Mouse (Mus musculus) urinary bladder, postnatal 25 days (tissue): ENCODE data around the gene Tmem179.

ENCODE experiments used
- DNase-seq: peaks from one replicate; pipeline ENCODE4 v3.0.0; 2022; ENCODE audit warnings: low spot score

Tmem179 gene

DNA sequence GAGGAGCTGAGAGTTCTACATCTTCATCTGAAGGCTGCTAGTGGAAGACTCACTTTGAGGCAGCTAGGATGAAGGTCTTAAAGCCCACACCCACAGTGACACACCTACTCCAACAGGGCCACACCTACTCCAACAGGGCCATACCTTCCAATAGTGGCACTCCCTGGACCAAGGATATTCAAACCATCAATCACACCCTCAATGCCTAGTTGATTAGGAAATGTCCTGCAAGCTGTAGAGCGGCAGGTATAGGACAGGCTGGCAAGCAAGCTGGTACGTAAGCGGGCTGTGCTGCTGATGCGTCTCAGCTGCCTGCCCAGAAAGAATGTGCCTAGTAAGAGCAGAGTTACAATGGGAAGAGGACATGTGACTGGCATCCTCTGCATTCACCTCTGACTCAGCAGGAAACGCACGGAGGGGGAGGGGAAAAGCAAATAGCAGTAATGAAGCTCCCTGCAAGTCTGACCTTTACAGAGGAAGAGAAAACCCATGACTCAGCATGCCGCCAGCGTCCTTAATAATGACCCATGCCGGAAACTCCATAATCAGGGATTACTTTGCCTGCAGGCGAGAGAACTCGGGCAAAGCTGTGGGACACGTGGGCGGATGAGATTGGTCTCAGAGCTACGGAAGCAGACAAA, at the start of gene Tmem179:
Gene Tmem179, minus strand, starts transcription at position 51 of the 641 bp plus-strand sequence.
- DNase-seq: peak; percentile 50

DNA sequence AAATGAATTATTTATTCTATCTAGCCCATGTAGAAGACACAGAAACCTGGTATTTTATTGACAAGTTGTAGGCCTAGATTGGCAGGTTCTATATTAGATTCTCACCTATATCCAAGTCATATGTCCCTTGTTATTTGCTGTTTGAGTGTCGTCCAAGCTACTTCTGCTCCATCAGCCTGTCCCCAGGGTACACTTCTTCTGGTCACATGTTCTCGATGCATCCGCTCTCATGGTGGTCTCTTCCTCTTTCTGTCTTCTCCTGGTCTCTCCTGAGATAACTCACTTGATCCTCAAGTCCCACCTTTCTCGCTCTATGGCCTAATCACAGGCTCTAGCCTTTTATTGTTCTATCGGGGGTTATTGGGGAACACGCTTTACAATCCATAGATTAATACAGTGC, 46.5 kb upstream of the Tmem179 start:
- DNase-seq: no peak

DNA sequence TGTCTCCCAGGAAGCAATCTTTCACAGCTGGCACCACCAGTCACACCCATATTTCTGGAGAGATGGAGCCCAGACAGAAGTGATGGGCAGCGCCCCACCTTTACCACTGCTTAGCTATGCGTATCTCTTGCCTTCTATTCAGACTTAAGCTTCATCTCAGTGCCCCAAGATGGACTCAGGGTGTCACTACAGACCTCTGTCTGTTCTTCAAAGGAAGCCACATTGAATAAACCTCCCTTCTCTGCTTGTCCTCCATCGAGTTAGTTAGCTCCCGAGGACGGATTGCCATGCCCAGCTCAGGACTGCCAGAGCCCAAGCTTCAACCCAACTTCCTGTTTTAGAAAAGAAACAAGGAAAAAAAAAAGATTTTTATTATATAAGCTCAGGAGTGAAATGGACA, 45.9 kb upstream of the Tmem179 start:
- DNase-seq: no peak

DNA sequence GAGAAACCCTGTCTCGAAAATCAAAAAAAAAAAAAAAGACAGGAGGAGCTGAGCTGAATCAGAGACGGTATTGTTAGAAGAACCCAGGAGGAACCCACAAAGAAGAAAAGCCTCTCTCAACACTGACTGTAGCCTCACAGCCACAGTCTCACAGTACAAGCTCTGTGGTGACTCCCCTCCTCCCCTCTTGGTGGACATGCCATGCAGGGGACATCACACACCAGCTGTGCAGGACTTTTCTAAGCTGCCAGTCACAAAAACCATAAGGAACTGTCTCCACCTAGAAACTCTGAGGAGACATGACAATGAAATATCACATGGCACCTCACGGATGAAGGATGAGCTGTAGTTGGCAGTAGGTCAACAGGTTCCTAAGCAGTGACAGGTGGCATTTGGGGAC, 44.6 kb upstream of the Tmem179 start:
- no peak for DNase-seq

DNA sequence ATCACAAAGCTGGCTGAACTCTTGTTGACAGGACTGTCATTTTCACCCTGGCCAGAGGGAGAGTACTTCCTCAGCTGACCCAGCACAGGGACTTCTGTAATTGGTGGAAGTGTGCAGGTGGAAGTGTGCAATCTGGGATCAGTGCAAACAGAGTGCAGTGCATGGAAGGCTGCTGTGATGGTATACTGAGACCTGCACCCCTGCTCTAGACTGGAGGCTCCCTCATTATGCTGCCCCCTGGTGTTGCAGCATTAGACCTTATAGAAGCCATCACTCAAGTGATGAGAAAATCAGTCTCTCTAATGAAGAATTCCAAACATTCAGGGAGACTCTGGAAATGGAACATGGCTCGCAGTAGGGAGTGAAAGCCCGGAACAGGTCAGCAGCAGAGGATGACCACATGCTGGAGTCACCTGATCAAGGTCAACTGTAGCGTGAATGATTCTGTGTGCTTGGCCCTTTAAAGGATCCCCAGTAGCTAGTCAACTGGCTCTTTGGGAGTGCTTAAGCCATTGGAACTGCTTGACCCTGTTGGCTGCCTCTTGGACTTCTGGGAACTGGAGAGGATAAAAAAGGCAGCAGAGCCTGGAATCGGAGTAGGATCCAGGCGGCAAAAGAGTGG, 43.7 kb upstream of the Tmem179 start:
- no peak for DNase-seq

DNA sequence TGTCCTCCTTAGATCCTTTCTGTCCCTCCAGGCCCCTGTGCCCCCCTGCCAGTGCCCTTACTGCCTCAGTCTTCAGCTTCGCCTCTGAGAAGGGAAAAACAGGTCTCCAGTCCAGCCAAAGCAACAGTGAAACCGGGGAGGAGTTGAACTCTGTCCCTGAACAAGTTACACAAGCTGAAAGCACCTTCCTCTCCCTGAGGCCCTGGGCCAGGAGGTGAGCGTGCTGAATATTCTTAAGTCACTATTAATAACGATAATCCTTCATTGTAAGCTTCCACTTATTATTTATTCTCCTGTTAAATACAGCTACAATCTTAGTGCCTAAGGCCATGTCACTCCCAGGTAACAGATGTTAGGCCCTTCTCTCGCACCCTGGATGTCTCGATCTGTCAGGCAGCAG, 43.1 kb upstream of the Tmem179 start:
- DNase-seq: no peak

DNA sequence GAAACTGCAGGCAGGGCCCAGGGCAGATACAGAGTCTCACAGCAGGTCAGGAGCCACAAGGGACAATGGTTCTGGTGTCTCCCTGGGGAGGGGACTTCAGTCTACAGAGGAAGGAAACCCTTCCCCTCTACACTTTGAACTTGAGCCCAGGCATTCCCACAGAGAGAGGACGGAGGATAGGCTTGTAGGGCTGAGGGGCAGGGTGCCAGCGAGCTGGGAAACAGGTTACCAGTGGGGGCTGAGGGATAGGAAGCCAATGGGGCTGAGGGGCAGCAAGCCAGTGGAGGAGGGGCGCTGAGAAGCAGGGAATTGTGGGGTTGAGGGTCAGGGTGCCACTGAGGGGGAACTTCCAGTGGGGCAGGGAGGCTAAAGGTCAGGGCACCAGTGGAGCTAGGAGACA, 42.7 kb upstream of the Tmem179 start:
- DNase-seq: no peak

DNA sequence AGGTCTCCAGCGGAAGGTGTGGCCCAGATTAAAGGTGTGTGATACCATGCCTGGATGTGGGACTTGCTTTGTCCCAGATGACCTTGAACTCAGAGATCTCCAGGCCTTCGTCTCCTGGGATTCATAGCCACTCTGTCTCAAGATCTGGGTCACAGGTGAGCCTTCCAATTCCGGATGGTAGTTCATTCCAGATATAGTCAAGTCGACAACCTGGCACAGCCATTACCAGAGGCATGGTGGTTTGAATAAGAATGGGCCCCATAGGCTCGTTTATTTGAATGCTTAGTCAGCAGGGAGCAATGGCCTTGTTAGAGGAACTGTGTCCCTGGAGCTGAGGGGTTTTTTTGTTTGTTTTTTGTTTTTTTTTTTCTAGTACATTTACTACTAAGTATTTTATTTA, 40.7 kb upstream of the Tmem179 start:
- no peak for DNase-seq

DNA sequence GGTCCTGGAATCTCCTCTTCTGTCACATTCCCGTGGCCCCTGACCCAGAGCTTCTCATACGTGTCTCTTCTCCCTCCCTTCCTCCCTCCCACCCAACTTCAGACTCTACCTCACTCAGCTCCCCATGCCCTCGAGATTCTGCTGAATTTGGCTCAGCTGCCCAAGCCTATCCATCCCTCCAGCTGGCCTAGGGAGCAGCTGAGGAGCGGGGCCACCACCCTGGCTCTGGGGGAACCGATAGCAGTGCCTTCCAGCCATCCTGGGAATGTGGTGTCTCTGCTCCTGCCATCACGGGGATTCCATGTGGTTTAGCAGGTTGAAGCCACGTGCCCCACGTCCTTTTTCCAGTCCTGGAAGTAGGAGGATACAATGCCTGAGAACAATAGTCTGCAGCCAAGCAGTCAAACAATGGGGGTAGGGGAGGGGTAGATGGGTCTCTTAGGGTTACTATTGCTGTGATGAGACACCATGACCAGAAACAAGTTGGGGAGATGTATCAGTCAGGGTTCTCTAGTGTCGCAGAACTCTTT, 40.0 kb upstream of the Tmem179 start:
- no peak for DNase-seq

DNA sequence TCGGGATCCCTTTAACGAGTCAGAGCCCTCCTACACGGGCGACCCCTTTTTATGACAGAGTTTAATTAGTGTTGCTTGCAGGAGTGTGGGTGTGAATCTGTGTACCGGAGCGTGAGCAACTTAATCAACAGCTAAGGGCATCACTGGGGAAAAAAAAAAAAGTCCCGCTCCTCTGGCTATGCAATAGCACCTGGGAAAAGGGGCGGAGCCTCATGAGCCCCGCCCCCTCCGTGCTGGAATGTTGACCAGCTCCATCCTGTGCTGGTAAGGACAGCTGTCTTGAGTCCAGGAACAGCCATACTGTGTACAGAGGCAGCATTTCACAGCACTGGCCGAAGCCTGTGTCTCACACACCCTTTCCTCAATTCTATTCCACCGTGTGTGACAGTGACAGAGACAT, 38.4 kb upstream of the Tmem179 start:
- DNase-seq: no peak

DNA sequence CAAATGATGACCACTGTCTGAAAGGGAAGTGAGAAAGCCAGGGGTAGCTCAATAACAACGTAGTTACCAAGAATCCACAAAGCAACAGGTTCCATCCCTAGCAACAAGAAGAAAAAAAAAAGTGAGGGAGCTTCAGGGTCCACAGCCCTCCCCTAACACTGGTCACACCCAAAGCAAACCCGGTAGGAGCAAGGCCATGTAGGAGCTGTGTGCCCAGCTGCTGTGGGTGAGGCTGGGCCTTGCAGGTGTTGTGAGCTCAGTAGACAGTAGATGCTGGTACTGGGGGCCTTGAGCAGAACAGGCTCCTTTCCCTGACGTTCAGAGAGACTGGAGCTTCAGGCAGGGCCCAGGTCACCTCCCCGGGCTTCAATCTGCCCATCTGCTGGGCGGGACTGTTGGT, 36.0 kb upstream of the Tmem179 start:
- DNase-seq: no peak

DNA sequence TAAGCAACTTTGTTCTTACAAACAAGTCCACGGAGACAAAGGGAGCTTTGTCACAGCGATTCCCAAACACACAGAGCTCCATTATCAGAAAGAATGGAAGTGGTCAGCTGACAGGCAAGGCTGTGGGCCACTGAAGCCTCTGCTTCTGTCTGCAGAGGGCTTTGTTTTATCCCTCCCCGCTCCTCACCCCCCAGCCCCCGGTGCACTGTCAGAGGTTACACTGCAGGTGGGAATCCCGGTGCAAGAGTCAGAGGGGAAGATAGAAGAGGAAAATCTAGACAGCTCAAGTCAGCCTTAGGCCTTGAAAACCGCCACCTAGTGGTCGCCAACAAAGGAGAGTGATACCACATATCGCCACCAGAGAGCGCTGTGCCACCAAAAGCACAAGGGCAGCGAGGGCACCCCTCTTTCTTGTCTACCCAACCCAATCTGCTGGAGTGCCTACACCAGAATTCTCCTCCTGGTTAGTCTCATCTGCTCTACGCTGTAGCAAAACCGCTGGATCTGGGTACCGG, 35.4 kb upstream of the Tmem179 start:
- DNase-seq: peak; percentile 85

DNA sequence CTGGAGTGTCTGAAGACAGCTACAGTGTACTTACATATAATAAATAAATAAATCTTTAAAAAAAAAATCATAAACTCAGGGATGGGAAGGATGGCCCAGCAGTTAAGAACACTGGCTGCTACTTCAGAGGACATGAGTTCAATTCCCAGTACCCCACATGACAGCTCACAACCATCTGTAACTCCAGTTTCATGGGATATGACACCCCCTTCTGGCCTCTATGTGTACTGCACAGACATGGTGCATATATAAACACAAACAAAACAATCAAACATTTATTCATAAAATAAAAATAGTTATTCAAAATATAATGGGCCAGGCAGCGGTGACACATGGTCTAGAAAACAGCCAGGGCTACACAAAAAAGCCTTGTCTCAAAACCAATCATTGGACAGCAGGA, 32.7 kb upstream of the Tmem179 start:
- no peak for DNase-seq

DNA sequence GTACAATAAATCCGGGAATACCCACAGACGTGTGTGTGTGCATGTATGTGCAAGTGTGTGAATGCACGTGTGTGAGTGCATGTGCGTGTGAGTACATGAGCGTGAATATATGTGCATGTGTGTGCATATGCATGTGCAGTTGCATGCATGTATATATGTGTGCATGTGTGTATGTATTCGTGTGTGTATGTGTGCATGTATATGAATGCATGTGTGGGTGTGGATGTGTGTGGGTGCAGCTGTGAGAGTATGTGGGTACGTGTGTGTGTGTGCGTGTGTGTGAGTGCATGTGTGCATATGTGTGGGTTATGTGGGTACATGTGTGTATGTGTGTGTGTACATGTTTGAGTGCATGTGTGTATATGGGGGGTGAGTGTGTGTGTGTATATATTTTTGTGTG, 29.6 kb upstream of the Tmem179 start:
- DNase-seq: no peak

DNA sequence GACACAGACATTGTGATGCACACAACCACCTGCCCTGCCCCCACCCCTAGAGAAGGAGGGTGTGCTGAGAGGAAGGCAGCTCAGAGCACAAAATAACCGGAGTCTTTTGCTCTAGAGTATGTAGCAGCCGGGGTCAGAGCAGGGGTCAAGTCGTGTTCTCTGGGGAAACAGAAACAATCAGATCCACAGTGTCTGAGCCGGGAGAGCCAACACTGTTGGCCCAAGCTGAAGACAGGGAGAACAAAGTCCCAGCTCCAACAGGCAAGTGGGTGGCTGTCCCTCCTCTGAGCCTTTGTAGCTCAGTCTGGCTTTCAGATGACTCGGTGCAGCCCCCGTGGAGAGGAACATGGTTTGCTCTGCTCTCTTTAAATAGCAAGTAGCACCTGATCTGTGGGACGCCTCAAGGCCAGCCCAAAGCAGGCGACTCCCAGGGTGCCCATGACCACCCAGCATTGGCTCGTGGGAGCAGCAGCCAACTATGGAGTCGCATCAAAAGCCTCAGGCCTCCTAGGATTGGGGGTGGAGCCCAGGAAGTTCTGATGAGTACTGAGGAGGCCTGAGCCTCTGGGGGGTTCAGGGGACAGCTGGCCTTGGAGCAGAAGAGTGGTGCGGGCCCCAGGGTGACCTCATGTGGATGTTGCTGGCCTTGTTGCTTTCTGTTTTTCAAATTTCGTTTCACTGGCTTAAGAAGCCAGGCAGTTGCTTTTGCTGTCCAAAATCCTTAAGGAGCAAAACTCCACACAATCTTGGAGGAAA, 28.6 kb upstream of the Tmem179 start:
- DNase-seq: no peak

DNA sequence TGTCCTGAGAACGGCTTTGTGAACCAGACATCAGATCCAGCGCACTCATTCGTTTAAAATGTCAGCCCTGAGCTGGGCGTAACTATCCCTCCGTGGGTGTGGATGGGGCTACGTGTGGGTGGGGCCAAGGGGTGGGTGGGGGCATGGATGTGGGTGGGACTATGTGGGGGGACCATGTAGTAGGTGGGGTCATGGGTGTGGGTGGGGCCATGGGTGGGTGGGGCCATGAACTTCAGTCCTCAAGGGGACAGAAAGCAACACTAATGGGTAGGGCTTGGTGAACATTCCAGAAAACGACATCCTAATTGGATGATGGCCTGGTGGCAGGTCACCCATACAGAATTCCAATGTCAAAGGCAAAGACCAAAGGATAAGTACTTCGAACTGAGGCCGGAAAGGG, 27.4 kb upstream of the Tmem179 start:
- no peak for DNase-seq

DNA sequence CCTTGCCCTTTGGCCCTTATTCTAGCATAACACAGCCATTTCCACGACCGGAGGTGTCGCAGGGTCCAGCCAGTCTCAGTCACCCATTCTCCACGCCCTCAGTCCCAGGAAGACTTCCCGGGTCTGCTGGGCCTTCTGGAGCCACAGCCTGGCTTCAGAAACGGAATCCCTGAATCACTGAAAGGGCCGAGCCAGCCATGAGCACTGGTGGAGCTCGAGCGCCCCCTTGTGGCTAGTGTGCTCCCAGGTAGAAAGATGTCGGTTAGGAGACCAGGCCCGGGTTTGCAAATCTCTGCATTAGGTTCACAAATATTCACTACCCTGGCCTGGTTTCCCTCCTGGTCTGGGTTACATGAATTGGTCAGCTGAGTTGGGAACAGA, 26.4 kb upstream of the Tmem179 start:
- DNase-seq: peak; percentile 93

DNA sequence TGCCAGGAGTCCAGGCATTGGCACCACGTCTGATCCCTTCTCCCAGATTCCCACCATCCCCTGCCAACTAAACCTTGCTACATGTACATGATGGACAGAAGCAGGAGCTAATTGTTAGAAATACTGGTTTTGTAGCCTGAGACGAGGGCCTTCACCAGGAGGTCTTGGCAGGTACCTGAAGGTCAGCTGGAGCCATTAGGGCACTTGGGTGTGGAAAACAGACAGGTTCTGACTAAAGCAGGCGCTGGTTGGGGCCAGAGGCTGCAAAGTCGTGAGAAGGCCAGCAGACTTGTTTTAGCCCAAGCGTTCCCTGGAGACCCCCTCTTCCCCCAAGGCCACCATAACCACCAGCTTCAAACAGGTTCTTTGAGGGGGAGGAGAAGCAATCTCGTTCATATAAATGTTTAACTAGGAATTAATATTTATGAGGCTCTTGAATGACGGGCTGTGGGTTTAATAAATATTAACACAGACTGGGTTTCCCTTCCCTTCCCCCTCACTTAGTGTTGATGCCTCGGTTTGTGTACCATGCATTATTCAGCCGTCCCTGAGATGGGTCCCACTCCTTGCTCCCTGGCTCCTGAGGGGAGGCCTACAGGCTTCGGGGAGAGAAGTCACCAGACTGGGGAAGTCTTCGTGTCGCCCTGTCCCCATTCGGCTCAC, 25.8 kb upstream of the Tmem179 start:
- DNase-seq: no peak

DNA sequence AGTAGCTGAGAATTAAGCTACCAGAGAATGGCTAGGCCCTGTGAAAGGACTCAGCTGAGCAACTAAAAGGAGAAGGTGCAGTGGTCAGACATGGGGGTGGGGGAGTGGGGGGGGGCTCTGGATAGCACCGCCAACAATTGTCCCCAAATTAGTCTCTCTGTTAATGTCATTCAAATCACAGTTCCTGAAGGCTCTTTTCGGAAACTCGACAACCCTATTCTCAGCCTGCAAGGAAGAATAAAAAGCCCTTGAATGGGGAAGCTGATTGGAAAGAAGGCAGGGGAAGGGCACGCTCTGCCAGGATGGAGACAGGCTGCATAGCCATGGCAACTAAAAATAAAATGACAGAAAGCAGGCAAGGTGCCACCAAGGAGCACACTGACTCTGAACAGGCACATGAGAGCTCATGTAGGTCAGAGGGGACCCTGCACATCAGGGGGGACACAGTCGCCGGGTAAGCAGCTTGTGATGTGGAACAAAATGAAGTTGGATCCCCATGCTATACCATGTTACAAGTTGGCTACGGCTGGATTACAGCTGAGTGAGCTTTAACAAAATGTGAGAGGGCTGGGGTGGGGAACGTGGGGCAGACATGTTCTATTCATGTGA, 25.0 kb upstream of the Tmem179 start:
- no peak for DNase-seq

DNA sequence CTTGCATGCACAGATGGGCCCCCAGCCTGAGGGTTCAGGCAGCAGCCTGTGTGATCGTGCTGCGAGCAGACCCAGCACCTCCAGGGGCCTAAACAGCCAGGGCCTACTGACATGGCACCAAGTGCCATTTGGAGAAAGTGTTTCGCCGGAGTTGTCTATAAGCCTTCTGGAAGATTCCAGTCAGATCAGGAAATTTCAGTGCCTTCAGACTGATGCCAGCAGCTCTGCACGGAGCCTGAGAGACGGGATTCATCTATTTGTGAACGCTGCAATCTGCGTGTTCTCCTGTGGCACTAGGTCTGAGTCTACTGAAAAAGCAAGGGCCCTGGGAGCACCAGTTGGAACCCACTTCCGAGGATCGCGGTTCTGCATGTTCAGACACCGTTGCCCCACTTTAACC, 23.8 kb upstream of the Tmem179 start:
- DNase-seq: no peak

DNA sequence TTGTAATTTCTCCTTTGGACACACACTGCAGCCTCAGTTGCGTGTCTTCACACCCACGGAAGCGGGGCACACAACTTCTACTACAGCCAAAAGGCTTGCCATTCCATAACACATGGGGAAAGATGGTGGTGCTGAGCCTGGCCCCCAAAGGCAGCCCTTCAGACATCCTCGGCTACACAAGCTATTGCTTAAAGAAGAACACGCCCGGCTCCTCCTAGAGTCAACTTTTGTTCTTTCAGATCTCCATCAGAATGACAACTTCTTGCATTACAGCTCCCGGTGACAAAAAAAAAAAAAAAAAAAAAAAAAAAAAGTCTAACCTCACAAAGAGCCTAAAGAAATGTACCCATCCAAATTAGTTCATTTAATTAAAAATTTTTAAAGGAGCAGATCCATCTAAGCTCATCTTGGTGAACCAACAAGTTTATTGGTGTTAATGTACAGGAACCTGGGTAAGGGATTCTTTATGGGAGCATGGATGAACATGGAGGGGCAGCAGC, 23.0 kb upstream of the Tmem179 start:
- no peak for DNase-seq

DNA sequence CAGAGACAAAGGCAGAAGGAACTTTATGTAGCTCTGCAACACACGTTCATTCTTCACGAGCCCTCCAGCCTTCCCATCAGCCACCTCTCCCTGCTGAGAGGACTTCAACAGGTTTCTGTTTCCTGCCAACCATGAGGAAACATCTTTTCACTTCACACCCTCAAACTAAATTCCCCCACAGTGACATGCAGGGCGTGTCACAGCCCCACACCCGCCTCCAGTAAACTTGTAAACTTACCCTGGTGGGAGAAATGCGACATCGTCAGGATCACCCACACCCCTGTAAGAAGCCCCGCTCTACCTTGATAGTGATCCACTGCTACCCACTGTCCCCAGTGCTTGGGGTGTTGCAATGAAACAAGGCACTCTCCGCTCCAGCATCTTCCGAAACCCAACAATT, 21.8 kb upstream of the Tmem179 start:
- DNase-seq: no peak
